Mouse (Mus musculus) heart, embryonic 14.5 days (tissue): Measurements from ENCODE around the gene Etfb. TPM values are rescaled to one million over a fixed set of nuclear protein-coding genes. Genes with fewer than 3 reads are reported as not detected.
"Not testable (repeated sequence)": the region's sequence is repeated elsewhere in the genome, so short reads cannot be mapped to it uniquely, and the experiment has no call there.

Experiments used
- ATAC-seq: fragments of 200-750 bp; cut with Nextera tagmentation; 2 replicates; pipeline ENCODE4 v1.8.0; 2017; ENCODE audit warnings: low read depth, moderate TSS enrichment; ENCODE audit not compliant: insufficient number of reproducible peaks, insufficient read depth, low FRiP score
- H3K27ac ChIP-seq, 2 experiments: fragments of 200-500 bp in 1 of 2; fragments of 300-500 bp in 1 of 2; sonication (generic) in 1 of 2; replicated peaks in 1 of 2; 2 replicates each; pipeline ENCODE4 v1.5.1; 2012 to 2014; ENCODE audit warnings: low read depth in 2 of 2, low read length in 2 of 2, control low read depth in 1 of 2, mild to moderate bottlenecking in 1 of 2, mixed read lengths in 1 of 2; ENCODE audit not compliant: control insufficient read depth in 1 of 2, insufficient read depth in 1 of 2
- H3K27me3 ChIP-seq: fragments of 300-500 bp; sonication (generic); 2 replicates; pipeline ENCODE4 v1.6.1; 2014; ENCODE audit warnings: mild to moderate bottlenecking, low read length, control low read depth; ENCODE audit not compliant: control insufficient read depth, insufficient read depth
- H3K36me3 ChIP-seq: fragments of 300-500 bp; sonication (generic); 2 replicates; pipeline ENCODE4 v1.6.1; 2014; ENCODE audit warnings: mild to moderate bottlenecking, control low read depth, low read length, mixed read lengths; ENCODE audit not compliant: control insufficient read depth, insufficient read depth
- H3K4me1 ChIP-seq, 2 experiments: fragments of 200-500 bp in 1 of 2; fragments of 300-500 bp in 1 of 2; sonication (generic) in 1 of 2; 2 replicates each; pipeline ENCODE4 v1.6.1; 2012 to 2014; ENCODE audit warnings: low read length in 2 of 2, control low read depth in 1 of 2, mixed read lengths in 1 of 2; ENCODE audit not compliant: control insufficient read depth in 2 of 2, insufficient read depth in 2 of 2
- H3K4me2 ChIP-seq: fragments of 300-500 bp; sonication (generic); 2 replicates; pipeline ENCODE4 v1.6.1; 2014; ENCODE audit warnings: mild to moderate bottlenecking, low read length
- H3K4me3 ChIP-seq, 2 experiments: fragments of 200-500 bp in 1 of 2; fragments of 300-500 bp in 1 of 2; sonication (generic) in 1 of 2; 2 replicates each; pipeline ENCODE4 v1.5.1; 2012 to 2014; ENCODE audit warnings: low read length in 2 of 2, mild to moderate bottlenecking in 2 of 2, control low read depth in 1 of 2, low read depth in 1 of 2, moderate library complexity in 1 of 2; ENCODE audit not compliant: control insufficient read depth in 1 of 2, insufficient read depth in 1 of 2
- H3K9ac ChIP-seq: fragments of 300-500 bp; sonication (generic); 2 replicates; pipeline ENCODE4 v1.6.1; 2014; ENCODE audit warnings: mild to moderate bottlenecking, low read length
- H3K9me3 ChIP-seq: fragments of 300-500 bp; sonication (generic); 2 replicates; pipeline ENCODE4 v1.6.1; 2016; ENCODE audit warnings: low read length, control low read depth; ENCODE audit not compliant: control insufficient read depth
- WGBS: fragments of 180-500 bp; shearing (Covaris S2); extraction: QIAGEN DNeasy Blood & Tissue Kit; methylation state at CpG from one replicate; pipeline ENCODE4 v1.1.7; 2014; 5-methylcytosine and 5-hydroxymethylcytosine counted together
- polyA plus RNA-seq: library from polyadenylated mRNA; unstranded; fragments of >200 nt; fragmentation: Nextera tagmentation; extraction: Ambion mirVana; gene quantifications from 2 replicates; pipeline ENCODE4 v1.2.1, GENCODE M21; 2014

The Etfb gene
- 703 and 738 TPM in 2 replicates for polyA plus RNA-seq

DNA sequence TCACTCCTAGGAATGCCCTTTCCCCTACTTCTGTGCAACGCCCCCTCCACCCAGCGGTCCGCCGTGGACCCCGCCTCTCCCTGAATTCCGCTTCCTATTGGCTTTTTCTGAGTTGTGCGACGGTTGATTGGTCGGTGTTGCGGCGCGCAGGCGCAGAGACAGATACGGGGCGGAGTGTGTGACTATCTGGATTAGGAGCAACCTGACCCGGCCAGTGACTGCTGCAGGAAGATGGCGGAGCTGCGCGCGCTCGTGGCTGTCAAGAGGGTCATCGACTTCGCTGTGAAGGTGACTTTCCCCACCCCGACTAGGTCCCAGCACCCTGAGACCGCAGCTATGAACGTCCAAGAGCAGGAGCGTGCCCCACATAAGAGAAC is at the start of gene Etfb, which contains the start of gene Gm45233:
Etfb (plus strand) TSS at position 167 of the 377 bp plus-strand sequence.
Gm45233 (plus strand) TSS at position 212 of the 377 bp plus-strand sequence.
- peaks cover 23 to 32% of the 10 kb centered on the region in 2 experiments for H3K4me1 ChIP-seq
- H3K36me3 ChIP-seq = no peaks in the 10 kb centered on the region
- peak within 1 kb of the TSS; percentile 98 to 100 for H3K27ac ChIP-seq
- no peaks in the 10 kb centered on the region for H3K27me3 ChIP-seq
- peak within 1 kb of the TSS; percentile 60 to 69 for H3K4me3 ChIP-seq
- peak within 1 kb of the TSS; percentile 93 for H3K4me2 ChIP-seq
- H3K9me3 ChIP-seq = no peaks in the 10 kb centered on the region
- peak within 1 kb of the TSS; percentile 79 for H3K9ac ChIP-seq
- WGBS = 0% methylated on average over 27 of the region's 27 CpGs
- peak; percentile 96 for ATAC-seq

DNA sequence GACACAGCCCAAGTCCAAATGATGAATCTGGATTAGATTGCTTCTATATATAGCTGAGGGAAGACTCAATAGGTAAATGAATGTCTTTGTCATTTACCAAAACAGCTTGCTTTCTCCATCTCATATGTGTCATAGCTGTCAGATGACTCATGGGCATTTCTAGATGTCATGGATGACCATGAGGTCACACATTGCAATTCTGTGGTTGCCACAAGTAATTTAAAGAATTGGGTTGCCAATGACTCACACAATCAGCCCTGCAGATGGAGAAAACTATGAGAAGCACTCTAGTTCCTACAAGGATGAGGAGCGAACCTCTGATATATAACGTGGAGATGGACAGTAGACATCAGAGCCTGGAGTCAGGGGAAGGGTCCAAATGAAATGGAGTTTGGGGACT is 44.4 kb upstream of the Etfb start:
- Histone ChIP-seq H3K27me3 (no peaks in the 10 kb centered on the region), H3K9ac (no peak overlapping the region), H3K4me2 (no peak overlapping the region), H3K36me3 (no peaks in the 10 kb centered on the region), H3K4me3 (no peak overlapping the region), H3K4me1 (no peaks in the 10 kb centered on the region), H3K27ac (no peak overlapping the region), H3K9me3 (no peaks in the 10 kb centered on the region)
- ATAC-seq = no peak
- WGBS = 74% methylated on average over 2 of the region's 2 CpGs

DNA sequence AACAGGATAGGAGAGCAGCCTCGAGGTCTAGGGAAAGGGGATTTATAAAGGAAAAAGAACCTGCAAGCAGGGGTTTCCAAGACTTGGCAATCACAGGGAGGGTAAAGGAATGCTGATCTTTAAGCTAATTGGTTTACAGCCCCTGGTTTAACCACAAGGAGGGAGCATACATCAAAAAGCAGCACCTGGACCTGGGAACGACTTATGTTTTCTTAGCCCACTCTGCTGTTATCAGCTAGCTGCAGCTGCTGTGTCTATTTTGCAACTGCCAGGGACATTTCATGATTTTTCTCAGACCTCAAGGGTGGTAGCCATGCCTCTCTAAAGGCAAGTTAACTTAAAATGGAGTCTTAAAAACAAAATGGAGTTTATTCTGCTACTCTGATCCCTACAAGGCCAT is 41.2 kb upstream of the Etfb start:
- no peaks in the 10 kb centered on the region for H3K4me1 ChIP-seq
- no peaks in the 10 kb centered on the region for H3K36me3 ChIP-seq
- H3K9me3 ChIP-seq = 0 out of 2 replicates have a peak, but pooled peaks cover 2% of the 10 kb centered on the region
- no peak overlapping the region for H3K4me3 ChIP-seq
- ATAC-seq = no peak
- WGBS = 27% methylated on average over 2 of the region's 2 CpGs
- H3K27ac ChIP-seq = no peak overlapping the region
- H3K27me3 ChIP-seq = no peaks in the 10 kb centered on the region
- no peak overlapping the region for H3K4me2 ChIP-seq
- no peak overlapping the region for H3K9ac ChIP-seq

DNA sequence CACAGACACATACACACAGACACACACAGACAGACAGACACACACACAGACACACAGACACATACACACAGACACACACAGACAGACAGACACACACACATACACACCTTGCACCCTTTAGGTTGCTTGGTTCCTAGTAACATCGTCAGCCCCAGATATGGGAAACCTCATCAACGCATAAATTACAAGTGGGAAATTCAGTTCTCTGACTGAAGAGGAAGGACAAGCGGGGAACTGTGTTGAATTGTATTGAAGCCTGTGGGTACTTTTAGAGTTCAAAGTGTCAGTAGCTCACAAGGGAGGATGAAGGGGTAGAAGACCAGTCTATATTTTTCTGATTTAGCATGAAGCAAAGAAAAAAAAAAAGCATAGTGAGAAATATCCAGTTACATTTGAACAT is 36.3 kb upstream of the Etfb start:
- H3K36me3 ChIP-seq = no peaks in the 10 kb centered on the region
- no peak overlapping the region for H3K4me3 ChIP-seq
- 0 out of 2 replicates have a peak, but pooled peaks cover 2% of the 10 kb centered on the region for H3K9me3 ChIP-seq
- 78% methylated on average over 3 of the region's 3 CpGs for WGBS
- no peak overlapping the region for H3K27ac ChIP-seq
- no peak for ATAC-seq
- H3K4me1 ChIP-seq = no peaks in the 10 kb centered on the region
- H3K27me3 ChIP-seq = no peaks in the 10 kb centered on the region
- no peak overlapping the region for H3K9ac ChIP-seq
- H3K4me2 ChIP-seq = no peak overlapping the region

DNA sequence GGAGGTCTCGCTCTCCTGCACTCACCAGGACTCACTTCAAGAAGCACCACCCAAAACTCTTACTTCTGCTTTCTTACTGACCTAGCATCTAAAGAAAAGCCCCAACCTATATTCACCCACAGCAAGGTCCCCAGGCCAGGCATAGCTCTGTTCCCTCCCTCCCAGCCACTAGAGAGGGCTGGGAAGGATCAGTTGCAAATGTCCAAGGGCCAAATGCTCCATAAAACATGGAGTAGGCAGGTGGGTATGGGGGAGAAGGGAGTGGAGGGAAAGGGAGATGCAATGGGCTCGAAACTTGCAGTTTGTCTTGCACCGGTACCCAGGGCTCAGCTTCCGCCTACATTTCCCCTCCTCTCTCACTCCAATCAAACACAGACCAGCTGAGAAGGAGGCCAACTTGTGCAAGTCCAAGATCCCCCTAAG is 35.7 kb upstream of the Etfb start, which contains the start of gene Siglecg:
Siglecg (plus strand) TSS at position 74 of the 423 bp plus-strand sequence.
- Histone ChIP-seq H3K4me2 (no peak within 1 kb of the TSS), H3K9me3 (0 out of 2 replicates have a peak, but pooled peaks cover 2% of the 10 kb centered on the region), H3K4me1 (no peaks in the 10 kb centered on the region), H3K36me3 (no peaks in the 10 kb centered on the region), H3K9ac (no peak within 1 kb of the TSS), H3K4me3 (no peak within 1 kb of the TSS), H3K27me3 (no peaks in the 10 kb centered on the region), H3K27ac (no peak within 1 kb of the TSS)
- ATAC-seq = no peak
- 69% methylated on average over 4 of the region's 4 CpGs for WGBS

DNA sequence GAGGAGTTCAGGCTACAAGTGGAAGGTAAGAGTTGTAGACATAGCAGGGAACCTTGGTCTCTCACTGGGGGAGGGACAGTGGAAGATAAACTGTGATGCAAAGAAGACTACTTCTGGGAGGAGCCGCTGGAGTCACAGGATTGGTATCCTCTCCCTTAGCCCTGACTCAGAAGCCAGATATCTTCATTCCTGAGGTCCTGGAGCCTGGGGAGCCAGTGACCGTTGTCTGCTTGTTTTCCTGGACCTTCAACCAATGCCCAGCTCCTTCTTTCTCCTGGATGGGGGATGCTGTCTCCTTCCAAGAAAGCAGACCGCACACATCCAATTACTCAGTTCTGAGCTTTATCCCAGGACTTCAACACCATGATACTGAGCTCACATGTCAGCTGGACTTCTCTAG is 34.8 kb upstream of the Etfb start:
- H3K4me1 ChIP-seq = no peaks in the 10 kb centered on the region
- 0 out of 2 replicates have a peak, but pooled peaks cover 2% of the 10 kb centered on the region for H3K9me3 ChIP-seq
- no peaks in the 10 kb centered on the region for H3K36me3 ChIP-seq
- H3K4me2 ChIP-seq = no peak overlapping the region
- H3K27me3 ChIP-seq = no peaks in the 10 kb centered on the region
- H3K4me3 ChIP-seq = no peak overlapping the region
- no peak overlapping the region for H3K9ac ChIP-seq
- ATAC-seq = no peak
- WGBS = 44% methylated on average over 3 of the region's 3 CpGs
- no peak overlapping the region for H3K27ac ChIP-seq

DNA sequence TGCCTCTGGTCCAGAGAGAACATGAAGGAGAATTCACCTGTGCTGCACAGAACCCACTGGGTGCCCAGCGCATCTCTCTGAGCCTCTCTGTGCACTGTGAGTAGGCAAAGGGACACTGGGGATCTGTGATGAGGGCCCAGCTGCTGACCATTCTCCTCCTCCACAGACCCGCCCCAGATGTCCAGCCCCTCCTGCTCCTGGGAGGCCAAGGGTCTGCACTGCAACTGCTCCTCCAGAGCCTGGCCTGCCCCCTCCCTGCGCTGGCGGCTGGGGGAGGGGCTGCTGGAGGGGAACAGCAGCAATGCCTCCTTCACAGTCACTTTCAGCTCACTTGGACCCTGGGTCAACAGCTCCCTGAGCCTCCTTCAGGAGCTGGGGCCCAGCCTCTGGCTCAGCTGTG is 32.2 kb upstream of the Etfb start:
- not testable (repeated sequence) for H3K9me3 ChIP-seq, H3K27me3 ChIP-seq, H3K36me3 ChIP-seq, H3K4me3 ChIP-seq, H3K4me1 ChIP-seq, H3K9ac ChIP-seq, H3K27ac ChIP-seq, H3K4me2 ChIP-seq, ATAC-seq
- WGBS = 38% methylated on average over 4 of the region's 4 CpGs

DNA sequence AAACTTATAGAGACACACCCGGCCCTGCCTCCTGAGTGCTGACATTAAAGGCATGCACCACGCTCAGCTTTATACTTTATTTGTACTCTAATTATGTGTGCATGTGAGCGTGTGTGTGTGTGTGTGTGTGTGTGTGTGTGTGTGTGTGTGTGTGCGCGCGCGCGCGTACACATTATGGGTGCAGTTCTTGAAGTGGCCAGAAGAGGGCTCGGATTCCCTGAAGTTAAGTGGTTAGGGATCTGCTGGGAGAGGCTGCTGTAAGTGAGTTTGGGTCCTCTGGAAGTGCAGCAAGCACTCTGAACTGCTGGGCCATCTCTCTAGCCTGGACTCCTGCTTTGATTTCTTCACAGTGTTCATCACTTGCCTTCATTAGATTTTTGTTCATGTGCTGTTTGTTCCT is 26.6 kb upstream of the Etfb start:
- no peak overlapping the region for H3K4me3 ChIP-seq
- no peaks in the 10 kb centered on the region for H3K9me3 ChIP-seq
- 77% methylated on average over 10 of the region's 10 CpGs for WGBS
- no peak for ATAC-seq
- H3K4me2 ChIP-seq = no peak overlapping the region
- no peaks in the 10 kb centered on the region for H3K36me3 ChIP-seq
- H3K27me3 ChIP-seq = no peaks in the 10 kb centered on the region
- H3K9ac ChIP-seq = no peak overlapping the region
- no peaks in the 10 kb centered on the region for H3K4me1 ChIP-seq
- no peak overlapping the region for H3K27ac ChIP-seq
